Mouse (Mus musculus) urinary bladder, postnatal 14 days (tissue): Measurements from ENCODE around the gene Avil.
A peak's percentile ranks its signal among the peaks of the same experiment; 100 is the strongest.
"Not testable (repeated sequence)": the region's sequence is repeated elsewhere in the genome, so short reads cannot be mapped to it uniquely, and the experiment has no call there.

ENCODE experiments used
- DNase-seq: peaks from one replicate; pipeline ENCODE4 v3.0.0; 2021; ENCODE audit warnings: low spot score

The Avil gene

GRCm38 (mm10) chr10:127059968-127060916 lies 59.7 kb downstream of the Avil start, which contains the start of gene March9:
Gene March9, minus strand, starts transcription at chr10:127060184.
- DNase-seq: peak; percentile 77

GRCm38 (mm10) chr10:127061085-127061484 lies 60.6 kb downstream of the Avil start:
- no peak for DNase-seq

- DNase-seq: no peak
Observed at GRCm38 (mm10) chr10:127061513-127061912, 61.0 kb downstream of the Avil start.

GRCm38 (mm10) chr10:127062101-127062500 lies 61.6 kb downstream of the Avil start:
- DNase-seq: not testable (repeated sequence)

GRCm38 (mm10) chr10:127062503-127062902 lies 62.0 kb downstream of the Avil start:
- DNase-seq: no peak

GRCm38 (mm10) chr10:127063239-127063872 lies 62.8 kb downstream of the Avil start, which contains the start of gene Cdk4:
Gene Cdk4, plus strand, starts transcription at chr10:127063534.
- DNase-seq: peak; percentile 98

- DNase-seq: no peak
Observed at GRCm38 (mm10) chr10:127063913-127064870, 63.7 kb downstream of the Avil start.

GRCm38 (mm10) chr10:127065981-127066380 lies 65.5 kb downstream of the Avil start:
- no peak for DNase-seq

GRCm38 (mm10) chr10:127066519-127067018 lies 66.1 kb downstream of the Avil start:
- no peak for DNase-seq

GRCm38 (mm10) chr10:127068360-127069038 lies 68.0 kb downstream of the Avil start:
- no peak for DNase-seq

- no peak for DNase-seq
Observed at GRCm38 (mm10) chr10:127069281-127070189, 69.0 kb downstream of the Avil start.
